Mouse (Mus musculus) intestine, embryonic 14.5 days (tissue): ENCODE data around the gene Nrbp1. TPM values are rescaled to one million over a fixed set of nuclear protein-coding genes. Genes with fewer than 3 reads are reported as not detected.
A peak's percentile ranks its signal among the peaks of the same experiment; 100 is the strongest.

Experiments
- ATAC-seq: fragments of 200-750 bp; cut with Nextera tagmentation; replicated peaks from 2 replicates; pipeline ENCODE4 v1.8.0; 2017; ENCODE audit warnings: low read depth, moderate number of reproducible peaks, moderate TSS enrichment, moderate library complexity; ENCODE audit not compliant: low FRiP score, low TSS enrichment
- DNase-seq: peaks from one replicate; pipeline ENCODE4 v3.0.0-alpha.2; 2018; ENCODE audit warnings: low spot score
- H3K27ac ChIP-seq: fragments of 300-500 bp; sonication (generic); 2 replicates; pipeline ENCODE4 v1.5.1; 2014; ENCODE audit warnings: low read depth, mild to moderate bottlenecking, control low read depth
- H3K27me3 ChIP-seq: fragments of 300-500 bp; sonication (generic); replicated peaks from 2 replicates; pipeline ENCODE4 v1.6.1; 2014; ENCODE audit warnings: low read length, control low read depth; ENCODE audit not compliant: control insufficient read depth, insufficient read depth
- H3K36me3 ChIP-seq: fragments of 300-500 bp; sonication (generic); 2 replicates; pipeline ENCODE4 v1.6.1; 2014; ENCODE audit warnings: low read length, control low read depth; ENCODE audit not compliant: control insufficient read depth, insufficient read depth
- H3K4me1 ChIP-seq: fragments of 300-500 bp; sonication (generic); replicated peaks from 2 replicates; pipeline ENCODE4 v1.6.1; 2014; ENCODE audit warnings: low read length, control low read depth, mixed read lengths; ENCODE audit not compliant: control insufficient read depth, insufficient read depth
- H3K4me2 ChIP-seq: fragments of 300-500 bp; sonication (generic); 2 replicates; pipeline ENCODE4 v1.6.1; 2014; ENCODE audit warnings: low read length
- H3K4me3 ChIP-seq: fragments of 300-500 bp; sonication (generic); 2 replicates; pipeline ENCODE4 v1.5.1; 2014; ENCODE audit warnings: low read depth, low read length, control low read depth, mixed read lengths
- H3K9ac ChIP-seq: fragments of 300-500 bp; sonication (generic); 2 replicates; pipeline ENCODE4 v1.6.1; 2014; ENCODE audit warnings: mild to moderate bottlenecking, low read length
- H3K9me3 ChIP-seq: fragments of 300-500 bp; sonication (generic); 2 replicates; pipeline ENCODE4 v1.6.1; 2016; ENCODE audit warnings: low read length, control low read depth; ENCODE audit not compliant: control insufficient read depth
- WGBS: fragments of 180-500 bp; shearing (Covaris S2); extraction: QIAGEN DNeasy Blood & Tissue Kit; methylation state at CpG from one replicate; pipeline ENCODE4 v1.1.7; 2014; 5-methylcytosine and 5-hydroxymethylcytosine counted together
- polyA plus RNA-seq: library from polyadenylated mRNA; unstranded; fragments of >200 nt; fragmentation: Nextera tagmentation; extraction: Ambion mirVana; gene quantifications from 2 replicates; pipeline ENCODE4 v1.2.1, GENCODE M21; 2014

Gene Nrbp1
- polyA plus RNA-seq, 1 experiment from 2014 or later: 138 TPM

DNA sequence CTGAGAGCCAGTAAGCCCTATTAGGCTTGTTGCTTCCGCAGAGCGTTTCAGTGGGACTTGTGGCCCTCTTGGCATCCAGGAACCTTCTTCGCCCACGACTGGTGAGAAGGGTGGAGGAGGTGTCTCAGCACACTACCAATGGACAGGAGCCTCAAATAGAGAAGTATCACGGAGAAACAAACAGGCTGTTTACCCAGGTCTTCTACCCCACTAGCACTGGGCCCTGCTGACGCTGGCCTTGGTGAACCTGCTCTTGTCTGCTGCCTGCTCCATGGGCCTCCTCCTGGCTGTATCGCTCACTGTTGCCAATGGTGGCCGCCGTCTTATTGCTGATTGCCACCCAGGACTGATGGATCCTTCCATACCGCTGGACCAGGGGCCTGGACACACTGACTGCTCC is 11.5 kb downstream of the Nrbp1 start:
- H3K4me2 ChIP-seq: peak overlapping the region; percentile 42
- peak overlapping the region; percentile 39 for H3K9ac ChIP-seq
- peak overlapping the region; percentile 35 for H3K4me3 ChIP-seq
- DNase-seq (no peak), ATAC-seq (no peak)
- peaks cover 14% of the 10 kb centered on the region for H3K4me1 ChIP-seq
- peak overlapping the region; percentile 67 for H3K27ac ChIP-seq
- H3K27me3 ChIP-seq: no peaks in the 10 kb centered on the region
- 54% methylated on average over 10 of the region's 10 CpGs for WGBS
- H3K36me3 ChIP-seq: peaks cover 84% of the 10 kb centered on the region
- H3K9me3 ChIP-seq: no peaks in the 10 kb centered on the region

DNA sequence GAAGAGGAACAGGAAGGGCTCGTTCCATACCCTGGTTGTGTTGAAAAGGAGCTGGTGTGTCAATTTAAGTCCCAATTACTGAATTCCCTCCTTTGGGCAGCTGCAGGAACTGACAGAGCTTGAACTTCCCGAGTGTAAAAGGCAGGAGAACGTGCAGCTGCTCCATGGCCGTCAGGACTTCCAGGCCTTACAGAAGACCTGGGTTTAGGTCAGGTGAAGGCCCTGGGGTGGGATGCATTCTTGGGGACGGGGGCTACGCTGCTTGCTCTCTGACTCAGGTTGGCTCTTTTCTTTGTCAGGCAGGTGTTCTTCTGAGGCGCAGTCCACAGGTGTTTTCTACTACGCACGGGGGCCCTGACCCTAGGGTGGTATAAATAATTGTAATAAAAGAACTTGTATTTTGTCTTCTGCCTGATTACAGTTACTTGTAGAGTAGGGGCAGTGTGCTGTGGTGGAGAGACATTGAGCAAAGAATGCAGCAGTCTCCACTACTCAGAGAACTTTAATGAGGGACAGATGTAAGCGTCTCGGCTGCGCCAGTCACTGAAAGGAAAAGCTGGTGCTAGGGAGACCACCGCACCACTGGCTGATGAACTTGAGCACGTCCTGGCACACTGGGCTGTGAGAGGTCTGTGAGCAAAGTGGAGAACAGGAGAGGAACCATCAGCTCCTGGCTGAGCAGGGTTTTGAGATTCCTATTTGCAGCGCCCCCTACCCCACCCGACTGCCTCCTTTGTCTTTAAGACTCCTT is 12.3 kb downstream of the Nrbp1 start:
- Histone ChIP-seq H3K27ac (0 out of 2 replicates have a peak overlapping the region, but pooled peaks have one; percentile 67), H3K9ac (peak overlapping the region; percentile 39; the same call in 1 of the 2 replicates), H3K36me3 (peaks cover 84% of the 10 kb centered on the region), H3K4me3 (peak overlapping the region; percentile 35), H3K9me3 (no peaks in the 10 kb centered on the region), H3K4me1 (peaks cover 14% of the 10 kb centered on the region), H3K4me2 (peak overlapping the region; percentile 42), H3K27me3 (no peaks in the 10 kb centered on the region)
- ATAC-seq: no peak
- peak; percentile 50 for DNase-seq
- WGBS: 78% methylated on average over 16 of the region's 16 CpGs

DNA sequence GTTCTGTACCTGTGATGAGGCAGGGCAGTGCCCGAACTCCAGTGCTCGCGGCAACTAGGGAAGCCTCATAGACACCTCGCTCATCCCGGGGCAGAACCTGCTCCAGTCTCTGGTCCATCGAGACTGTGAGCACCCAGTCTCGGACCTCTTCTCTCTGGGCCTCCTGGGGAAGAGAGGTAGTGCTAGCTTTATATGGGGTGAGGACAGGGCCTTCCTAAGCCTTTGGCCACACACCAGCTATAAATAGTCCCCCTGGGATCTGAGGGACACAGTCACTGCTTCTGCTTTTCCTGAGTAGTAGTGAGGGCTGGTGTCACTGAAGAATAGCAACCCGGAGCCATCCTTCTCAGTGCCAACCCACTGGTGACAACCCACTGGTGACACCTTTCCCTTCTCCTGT is 13.1 kb downstream of the Nrbp1 start:
- Histone ChIP-seq H3K4me2 (peak overlapping the region; percentile 42; the same call in 1 of the 2 replicates), H3K4me1 (peaks cover 14% of the 10 kb centered on the region), H3K27ac (peak overlapping the region; percentile 69), H3K9ac (no peak overlapping the region), H3K4me3 (no peak overlapping the region), H3K27me3 (no peaks in the 10 kb centered on the region), H3K9me3 (no peaks in the 10 kb centered on the region), H3K36me3 (peaks cover 82% of the 10 kb centered on the region)
- 88% methylated on average over 8 of the region's 8 CpGs for WGBS
- ATAC-seq (no peak), DNase-seq (peak; percentile 50)

DNA sequence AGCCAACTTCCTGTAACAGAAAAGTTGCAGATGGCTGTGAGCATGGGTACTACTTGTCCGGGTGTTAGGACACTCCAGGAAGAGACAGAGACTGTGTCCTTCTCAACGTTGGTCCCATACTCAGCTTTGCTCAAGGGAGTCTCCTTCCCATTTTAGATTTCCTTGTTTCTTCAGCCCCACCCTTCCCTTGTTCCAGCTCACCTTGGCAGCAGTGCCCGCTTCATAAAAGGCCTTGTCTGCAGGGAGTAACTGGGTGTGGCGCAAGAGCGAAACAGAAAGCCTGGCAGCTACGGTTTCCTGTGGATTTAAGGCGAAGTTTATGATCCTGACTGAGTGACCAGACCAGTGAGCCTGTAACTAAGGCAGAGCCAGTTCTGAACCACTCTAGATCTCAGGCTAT is 13.8 kb downstream of the Nrbp1 start:
- 60% methylated on average over 7 of the region's 7 CpGs for WGBS
- peak overlapping the region; percentile 69 for H3K27ac ChIP-seq
- no peaks in the 10 kb centered on the region for H3K9me3 ChIP-seq
- no peak; the same call in 1 of the 2 replicates for ATAC-seq
- H3K4me3 ChIP-seq: no peak overlapping the region
- no peaks in the 10 kb centered on the region for H3K27me3 ChIP-seq
- H3K4me1 ChIP-seq: peaks cover 14% of the 10 kb centered on the region
- peaks cover 82% of the 10 kb centered on the region for H3K36me3 ChIP-seq
- no peak overlapping the region for H3K9ac ChIP-seq
- H3K4me2 ChIP-seq: peak overlapping the region; percentile 42; the same call in 1 of the 2 replicates
- peak; percentile 64 for DNase-seq

DNA sequence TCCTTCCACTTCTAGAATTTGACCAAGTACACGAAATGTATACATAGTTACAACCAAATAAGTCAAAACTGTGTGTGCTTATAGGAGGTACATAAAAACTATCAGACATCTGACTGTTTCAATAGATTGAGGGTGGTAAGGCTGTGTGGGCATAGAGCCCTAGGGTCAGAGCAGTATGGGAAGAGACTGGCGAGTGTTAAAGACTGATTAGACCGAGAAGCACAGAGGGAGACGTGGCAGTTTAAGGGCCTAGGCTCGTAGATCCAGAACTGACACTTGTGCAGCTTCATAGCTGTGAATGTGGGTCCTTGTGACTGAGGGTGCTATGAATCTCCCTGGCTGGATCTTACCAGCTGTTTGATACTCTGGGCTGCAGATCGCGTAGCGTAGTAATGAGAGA is 14.2 kb downstream of the Nrbp1 start:
- WGBS: 84% methylated on average over 8 of the region's 8 CpGs
- H3K27ac ChIP-seq: peak overlapping the region; percentile 1; the same call in 1 of the 2 replicates

DNA sequence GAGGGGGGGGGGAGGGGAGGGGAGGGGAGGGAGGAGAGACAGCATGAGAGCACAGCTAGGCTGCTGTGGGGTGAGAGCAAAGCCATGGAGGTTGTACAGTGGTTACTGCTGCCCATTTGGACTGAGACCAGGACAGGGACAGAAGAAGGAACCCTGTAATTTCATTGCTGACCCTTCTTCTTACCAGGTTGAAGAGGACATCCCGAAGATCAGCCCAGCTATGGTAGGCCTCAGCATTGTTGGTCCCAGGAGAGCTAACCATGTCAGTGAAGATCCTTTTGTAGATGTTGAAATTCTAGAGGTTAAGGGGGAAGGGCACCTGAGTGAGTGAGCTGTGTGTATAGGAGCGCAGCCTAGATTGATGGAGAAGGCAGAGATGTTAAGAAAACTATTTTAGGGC is 14.7 kb downstream of the Nrbp1 start:
- Histone ChIP-seq H3K36me3 (peaks cover 82% of the 10 kb centered on the region), H3K27ac (no peak overlapping the region), H3K4me3 (no peak overlapping the region), H3K9ac (no peak overlapping the region), H3K4me2 (no peak overlapping the region), H3K4me1 (peaks cover 14% of the 10 kb centered on the region), H3K27me3 (no peaks in the 10 kb centered on the region), H3K9me3 (no peaks in the 10 kb centered on the region)
- DNase-seq (peak; percentile 44), ATAC-seq (no peak)
- WGBS: 96% methylated on average over 2 of the region's 2 CpGs

More for the DNA sequence above, 14.2 kb downstream of the Nrbp1 start:
- DNase-seq (peak; percentile 48), ATAC-seq (no peak)
- Histone ChIP-seq H3K4me2 (0 out of 2 replicates have a peak overlapping the region, but pooled peaks have one; percentile 42), H3K27me3 (no peaks in the 10 kb centered on the region), H3K36me3 (peaks cover 82% of the 10 kb centered on the region), H3K9ac (no peak overlapping the region), H3K9me3 (no peaks in the 10 kb centered on the region), H3K4me3 (no peak overlapping the region), H3K4me1 (peaks cover 14% of the 10 kb centered on the region)

DNA sequence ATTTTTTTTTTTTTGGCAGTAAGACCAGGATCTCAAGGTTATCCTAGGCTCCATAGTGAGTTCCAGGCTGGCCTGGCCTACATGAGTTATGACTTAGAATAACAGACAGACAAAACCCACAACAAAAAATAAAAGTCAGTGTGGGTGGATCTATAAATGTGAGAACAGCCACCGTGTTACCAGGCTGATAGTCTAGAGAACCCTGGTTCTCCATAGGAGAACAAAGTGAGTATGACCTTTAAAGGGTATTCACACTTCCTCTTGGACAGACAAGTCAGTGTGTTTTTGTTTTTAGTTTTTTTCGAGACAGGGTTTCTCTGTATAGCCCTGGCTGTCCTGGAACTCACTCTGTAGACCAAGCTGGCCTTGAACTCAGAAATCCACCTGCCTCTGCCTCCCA is 15.3 kb downstream of the Nrbp1 start:
- H3K27ac ChIP-seq: no peak overlapping the region
- no peaks in the 10 kb centered on the region for H3K9me3 ChIP-seq
- no peak overlapping the region for H3K9ac ChIP-seq
- H3K4me3 ChIP-seq: no peak overlapping the region
- ATAC-seq: no peak
- 87% methylated on average over 2 of the region's 2 CpGs for WGBS
- H3K36me3 ChIP-seq: peaks cover 82% of the 10 kb centered on the region
- no peak overlapping the region for H3K4me2 ChIP-seq
- peaks cover 12% of the 10 kb centered on the region for H3K4me1 ChIP-seq
- no peaks in the 10 kb centered on the region for H3K27me3 ChIP-seq
- no peak for DNase-seq

DNA sequence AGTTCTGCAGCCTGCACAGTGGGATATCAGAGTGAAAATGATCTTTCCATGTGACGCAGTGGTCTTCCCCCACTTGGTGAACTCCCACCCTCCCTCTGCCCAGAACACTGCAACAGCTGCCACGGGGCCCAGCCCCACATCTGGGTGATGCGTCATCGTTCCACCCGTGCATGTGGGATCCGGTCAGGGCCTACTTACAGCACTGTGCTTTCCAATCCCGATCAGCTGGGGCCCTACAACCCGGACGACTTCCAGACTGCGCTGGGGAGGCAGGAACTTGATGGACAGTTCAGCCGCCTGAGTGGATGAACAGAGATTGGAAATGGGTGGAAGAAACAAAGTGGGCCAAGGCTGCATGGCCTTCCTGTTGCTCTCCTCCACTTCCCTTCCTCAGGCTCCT is 17.0 kb downstream of the Nrbp1 start:
- WGBS: 81% methylated on average over 11 of the region's 11 CpGs
- H3K9me3 ChIP-seq: no peaks in the 10 kb centered on the region
- no peak overlapping the region for H3K27ac ChIP-seq
- peaks cover 82% of the 10 kb centered on the region for H3K36me3 ChIP-seq
- no peak overlapping the region for H3K9ac ChIP-seq
- 0 out of 2 replicates have a peak, but pooled peaks cover 4% of the 10 kb centered on the region for H3K4me1 ChIP-seq
- no peak overlapping the region for H3K4me3 ChIP-seq
- H3K27me3 ChIP-seq: no peaks in the 10 kb centered on the region
- DNase-seq: no peak
- no peak overlapping the region for H3K4me2 ChIP-seq
- no peak for ATAC-seq

DNA sequence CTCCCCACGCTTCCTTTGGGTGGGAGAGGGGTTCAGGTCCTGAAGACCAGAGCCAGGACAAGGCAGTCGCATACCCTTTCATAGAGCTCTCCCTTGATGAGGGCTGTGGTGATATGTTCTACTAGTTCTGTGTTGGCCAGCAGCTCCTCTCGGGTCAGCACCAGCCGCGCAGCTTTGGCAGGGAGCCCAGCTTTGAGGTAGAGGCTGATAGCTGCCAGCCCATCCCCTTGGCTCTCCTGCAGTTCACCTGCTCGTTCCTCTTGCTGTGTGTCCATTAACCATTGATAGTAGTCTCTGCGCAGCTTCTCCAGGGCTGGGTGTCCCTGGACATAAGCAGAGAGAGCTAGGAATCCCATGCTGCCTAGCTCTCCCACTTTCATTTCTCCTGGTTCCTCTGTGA is 25.4 kb downstream of the Nrbp1 start:
- WGBS: 82% methylated on average over 7 of the region's 7 CpGs
- peaks cover 83% of the 10 kb centered on the region for H3K36me3 ChIP-seq
- no peaks in the 10 kb centered on the region for H3K4me1 ChIP-seq
- H3K9ac ChIP-seq: no peak overlapping the region
- H3K4me2 ChIP-seq: no peak overlapping the region
- no peak overlapping the region for H3K27ac ChIP-seq
- no peak for DNase-seq
- no peaks in the 10 kb centered on the region for H3K9me3 ChIP-seq
- no peaks in the 10 kb centered on the region for H3K27me3 ChIP-seq
- H3K4me3 ChIP-seq: no peak overlapping the region
- ATAC-seq: no peak
